14 mouse cellular contexts compared by ENCODE assay signal in genomic region chr1:165661191-165661590, GRCm38 (mm10). TPM values are rescaled to one million over a fixed set of nuclear protein-coding genes. Genes with fewer than 3 reads are reported as not detected.
DNase-seq lines count a peak whose midpoint lies in the region; ATAC-seq and TF ChIP-seq lines count a peak whose summit lies in the region.
"Had no signal": no experiment of that assay in that cellular context is flagged by ENCODE, and none has a peak within 500 bp of the region (broad histone marks: within the 10 kb centered on the region; RNA-seq: fewer than 3 reads in every experiment).

No protein-coding gene starts in this region.

- H3K4me1 ChIP-seq in cerebellum, adult 2 months (ENCODE audit: control insufficient read depth, insufficient read depth, low read length): peaks cover 14% of the 10 kb centered on the region
- no peaks in the 10 kb centered on the region for H3K4me1 ChIP-seq in hindbrain, postnatal 0 days (ENCODE audit: insufficient read depth, low read length)
- 0 out of 2 replicates have a peak, but pooled peaks cover 6% of the 10 kb centered on the region for H3K4me1 ChIP-seq in hindbrain, embryonic 14.5 days (replicated peaks; ENCODE audit: control insufficient read depth, insufficient read depth, low read length)
- H3K4me1 ChIP-seq in neural tube, embryonic 12.5 days: peaks cover 14% of the 10 kb centered on the region

- H3K4me3 ChIP-seq in cerebellum, adult 2 months (replicated peaks; ENCODE audit: insufficient read depth, low read depth, low read length): no peak overlapping the region
- no peak overlapping the region for H3K4me3 ChIP-seq in gastrocnemius, adult 2 months
- no peak overlapping the region for H3K4me3 ChIP-seq in hindbrain, postnatal 0 days (ENCODE audit: low read length)
- no peak overlapping the region for H3K4me3 ChIP-seq in hindbrain, embryonic 14.5 days (replicated peaks; ENCODE audit: low read length)
- no peak overlapping the region for H3K4me3 ChIP-seq in neural tube, embryonic 12.5 days
- H3K4me3 ChIP-seq: embryonic facial prominence, embryonic 15.5 days; heart, adult 2 months; midbrain, embryonic 12.5 days had no signal

- WGBS in cerebellum, adult 2 months: 64% methylated on average over 3 of the region's 3 CpGs
- 59% methylated on average over 3 of the region's 3 CpGs for WGBS in hindbrain, postnatal 0 days
- 60% methylated on average over 3 of the region's 3 CpGs for WGBS in hindbrain, embryonic 14.5 days
- WGBS in neural tube, embryonic 12.5 days: 60% methylated on average over 3 of the region's 3 CpGs

- H3K9ac ChIP-seq in hindbrain, postnatal 0 days (replicated peaks; ENCODE audit: low read length): no peak overlapping the region
- no peak overlapping the region for H3K9ac ChIP-seq in hindbrain, embryonic 14.5 days
- no peak overlapping the region for H3K9ac ChIP-seq in neural tube, embryonic 12.5 days
- H3K9ac ChIP-seq: embryonic facial prominence, embryonic 15.5 days; liver, postnatal 0 days; midbrain, embryonic 12.5 days had no signal

- H3K9me3 ChIP-seq in hindbrain, postnatal 0 days (ENCODE audit: low read length): no peaks in the 10 kb centered on the region
- no peaks in the 10 kb centered on the region for H3K9me3 ChIP-seq in hindbrain, embryonic 14.5 days (ENCODE audit: control insufficient read depth, low read length)
- no peaks in the 10 kb centered on the region for H3K9me3 ChIP-seq in neural tube, embryonic 12.5 days
- H3K9me3 ChIP-seq: embryonic facial prominence, embryonic 15.5 days; midbrain, embryonic 12.5 days had no signal

- no peak for DNase-seq in cerebellum, adult 2 months
- no peak for DNase-seq in gastrocnemius, adult 2 months
- no peak for DNase-seq in gastrocnemius, adult 8-10 months (ENCODE audit: low spot score in 2 of 2)
- DNase-seq in hindbrain, postnatal 0 days (ENCODE audit: low spot score): no peak
- DNase-seq in hindbrain, embryonic 14.5 days (ENCODE audit: low spot score): no peak
- DNase-seq in neural tube, embryonic 10.5 days (ENCODE audit: extremely low spot score, low spot score): no peak
- DNase-seq: gastrocnemius, postnatal 25 days; liver, postnatal 0 days had no signal

- H3K4me2 ChIP-seq in hindbrain, postnatal 0 days (ENCODE audit: low read depth, low read length): no peak overlapping the region
- H3K4me2 ChIP-seq in hindbrain, embryonic 14.5 days (replicated peaks): no peak overlapping the region
- H3K4me2 ChIP-seq in neural tube, embryonic 12.5 days (replicated peaks): no peak overlapping the region
- H3K4me2 ChIP-seq: embryonic facial prominence, embryonic 15.5 days; liver, embryonic 11.5 days; midbrain, embryonic 12.5 days had no signal

- ATAC-seq in cerebellum, adult (ENCODE audit: insufficient number of reproducible peaks, low FRiP score, low TSS enrichment): no peak
- ATAC-seq in hindbrain, postnatal 0 days: peak; percentile 13
- no peak for ATAC-seq in hindbrain, embryonic 14.5 days (ENCODE audit: low FRiP score)
- ATAC-seq in neural tube, embryonic 12.5 days (ENCODE audit: low FRiP score, low read depth): 0 out of 2 replicates have a peak, but pooled peaks have one; percentile 10

- H3K36me3 ChIP-seq in hindbrain, postnatal 0 days (ENCODE audit: insufficient read depth, low read length): no peaks in the 10 kb centered on the region
- no peaks in the 10 kb centered on the region for H3K36me3 ChIP-seq in hindbrain, embryonic 14.5 days (replicated peaks; ENCODE audit: control insufficient read depth, insufficient read depth)
- no peaks in the 10 kb centered on the region for H3K36me3 ChIP-seq in neural tube, embryonic 12.5 days
- H3K36me3 ChIP-seq: embryonic facial prominence, embryonic 15.5 days; midbrain, embryonic 12.5 days had no signal

- 0 out of 2 replicates have a peak, but pooled peaks have one; percentile 5 for TF ChIP-seq CTCF in cerebellum, adult 2 months (IDR thresholded peaks at IDR 0.05; ENCODE audit: borderline replicate concordance, insufficient read depth, low read depth, low read length)
- TF ChIP-seq CTCF in gastrocnemius, adult 2 months (IDR thresholded peaks at IDR 0.05): no peak
- TF ChIP-seq CTCF in hindbrain, postnatal 0 days (IDR thresholded peaks at IDR 0.05; ENCODE audit: low read depth): no peak

- intact Hi-C loops in gastrocnemius, adult 2 months (cut with DNase I): loop anchor here (2.0 kb wide), 1 partner anchor 290 kb away; no protein-coding TSS in a partner anchor

- no peaks in the 10 kb centered on the region for H3K27me3 ChIP-seq in cerebellum, adult 2 months (ENCODE audit: control insufficient read depth, insufficient read depth, low read length)
- H3K27me3 ChIP-seq in hindbrain, postnatal 0 days (ENCODE audit: insufficient read depth, low read length): no peaks in the 10 kb centered on the region
- H3K27me3 ChIP-seq in hindbrain, embryonic 14.5 days (ENCODE audit: control insufficient read depth, insufficient read depth, low read length): no peaks in the 10 kb centered on the region
- H3K27me3 ChIP-seq in neural tube, embryonic 12.5 days (replicated peaks): no peaks in the 10 kb centered on the region
- H3K27me3 ChIP-seq: embryonic facial prominence, embryonic 15.5 days had no signal

- H3K27ac ChIP-seq in cerebellum, adult 2 months (ENCODE audit: insufficient read depth, low read length): no peak overlapping the region
- peak overlapping the region; percentile 84 for H3K27ac ChIP-seq in gastrocnemius, adult 2 months
- H3K27ac ChIP-seq in hindbrain, postnatal 0 days: no peak overlapping the region
- no peak overlapping the region for H3K27ac ChIP-seq in hindbrain, embryonic 14.5 days
- no peak overlapping the region for H3K27ac ChIP-seq in neural tube, embryonic 12.5 days
- H3K27ac ChIP-seq: embryonic facial prominence, embryonic 15.5 days; midbrain, embryonic 12.5 days had no signal

- TF ChIP-seq POLR2A in cerebellum, adult 2 months (IDR thresholded peaks at IDR 0.05; ENCODE audit: borderline replicate concordance, insufficient read depth, low read length): no peak

RNA-seq across cellular contexts. Expression of gene Mpzl1, which starts 26.9 kb away (rescaled TPM):
- 54.5 and 57.0 TPM in 2 replicates for polyA plus RNA-seq in cerebellum, adult 2 months (2012; rRNA removed)
- total RNA-seq in gastrocnemius, adult 2 months (2021): 1 to 10 TPM; 7.0 to 8.7 TPM
- total RNA-seq in gastrocnemius, adult 8-10 months (2022): 1 to 10 TPM; 5.1 to 6.1 (median 6.0) TPM
- 30.2 and 42.8 TPM in 2 replicates for total RNA-seq in hindbrain, postnatal 0 days (2014; rRNA removed)
- polyA plus RNA-seq in hindbrain, postnatal 0 days (2015; fragmentation: Nextera tagmentation; extraction: Ambion mirVana): 140 and 145 TPM in 2 replicates
- 176 and 179 TPM in 2 replicates for polyA plus RNA-seq in hindbrain, embryonic 14.5 days (2014; fragmentation: Nextera tagmentation; extraction: Ambion mirVana)
- 140 and 147 TPM in 2 replicates for polyA plus RNA-seq in neural tube, embryonic 12.5 days (2016; fragmentation: Nextera tagmentation; extraction: Ambion mirVana)

RNA-seq across cellular contexts. Expression of gene Rcsd1, which starts 48.4 kb away (rescaled TPM):
- 3.8 and 4.6 TPM in 2 replicates for polyA plus RNA-seq in cerebellum, adult 2 months (2012; rRNA removed)
- total RNA-seq in gastrocnemius, adult 2 months (2021): 10 to 100 TPM; 93.3 to 95.0 TPM
- total RNA-seq in gastrocnemius, adult 8-10 months (2022): 100 to 1,000 TPM in 3 of 4 experiments, 10 to 100 TPM in 1; 81.2 to 107 (median 103) TPM
- total RNA-seq in hindbrain, postnatal 0 days (2014; rRNA removed): 6.0 and 9.0 TPM in 2 replicates
- 8.5 and 9.2 TPM in 2 replicates for polyA plus RNA-seq in hindbrain, postnatal 0 days (2015; fragmentation: Nextera tagmentation; extraction: Ambion mirVana)
- 6.0 and 8.4 TPM in 2 replicates for polyA plus RNA-seq in hindbrain, embryonic 14.5 days (2014; fragmentation: Nextera tagmentation; extraction: Ambion mirVana)
- polyA plus RNA-seq in neural tube, embryonic 12.5 days (2016; fragmentation: Nextera tagmentation; extraction: Ambion mirVana): 13.8 and 15.2 TPM in 2 replicates

Comparison
In these comparisons a context has a peak if more than half of its experiments do, and no peak if none do; other contexts are left out.
1. ATAC-seq: peak in hindbrain, postnatal 0 days (single experiment) and neural tube, embryonic 12.5 days (single experiment); none in cerebellum, adult (single experiment) and hindbrain, embryonic 14.5 days (single experiment).